Mouse (Mus musculus) G1E (cell line): ENCODE results near the gene Apaf1.

Experiments
- CTCF ChIP-seq: IDR thresholded peaks from 2 replicates; pipeline ENCODE4 v1.5.1; 2012; ENCODE audit warnings: low read depth, low read length, inconsistent platforms, mixed read lengths
- GATA1 ChIP-seq: IDR thresholded peaks from 2 replicates; pipeline ENCODE4 v1.6.1; 2012; ENCODE audit warnings: borderline replicate concordance, low read length, inconsistent platforms, mixed read lengths
- POLR2AphosphoS5 ChIP-seq: IDR thresholded peaks from 2 replicates; pipeline ENCODE4 v1.6.1; 2012; ENCODE audit warnings: low read depth, low read length, inconsistent platforms; ENCODE audit not compliant: insufficient replicate concordance
- TAL1 ChIP-seq: conservative IDR thresholded peaks from 2 replicates; pipeline ENCODE4 v1.6.1; 2012; ENCODE audit warnings: low read depth, low read length, inconsistent platforms, mixed read lengths

DNA sequence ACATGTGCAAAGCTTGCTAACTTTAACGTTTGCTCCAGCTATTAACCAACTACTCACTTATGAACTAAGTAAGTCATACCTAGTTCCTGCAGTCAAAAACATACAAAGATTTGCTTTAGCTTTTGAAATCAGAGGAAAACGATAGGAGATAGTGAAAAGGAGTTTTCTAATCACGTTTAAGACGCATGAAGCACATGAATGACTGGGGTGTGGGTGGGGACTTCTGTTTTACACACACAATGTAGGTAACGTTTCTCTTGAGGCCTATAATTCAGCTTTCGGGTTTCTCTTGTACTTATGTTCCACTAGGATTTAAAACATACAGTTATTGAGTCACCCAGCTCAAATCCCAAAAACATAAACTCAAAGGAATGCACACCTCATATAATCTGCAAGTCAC is 40.1 kb upstream of the Apaf1 start:
- no peak for TF ChIP-seq CTCF
- no peak for TF ChIP-seq TAL1
- no peak for TF ChIP-seq POLR2AphosphoS5
- no peak for TF ChIP-seq GATA1
